Mouse (Mus musculus): ENCODE results near the gene Gm525. TPM values are rescaled to one million over a fixed set of nuclear protein-coding genes. Genes with fewer than 3 reads are reported as not detected.

Gene Gm525
- total RNA-seq (2023): not detected

DNA sequence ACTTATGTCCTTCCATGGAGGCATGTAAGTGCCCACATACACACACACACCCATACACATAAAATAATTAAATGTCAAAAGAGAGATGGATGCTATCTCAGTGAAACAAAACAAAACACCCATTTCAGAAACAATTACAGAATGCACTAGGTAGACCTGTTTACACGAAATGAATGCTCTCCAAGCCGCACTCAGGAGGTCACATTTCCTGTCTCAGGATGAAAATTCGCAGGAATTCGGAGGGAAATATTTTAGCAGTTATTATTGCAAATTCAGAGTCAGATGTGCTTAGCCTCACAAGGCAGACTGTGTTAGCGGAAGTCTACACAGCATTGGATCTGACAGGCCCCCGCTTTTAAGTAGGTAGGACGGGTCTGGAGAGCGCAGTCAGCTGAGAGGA lies at the start of gene Gm525:
TSS of gene Gm525 (plus strand) at position 301 of the 400 bp plus-strand sequence.

DNA sequence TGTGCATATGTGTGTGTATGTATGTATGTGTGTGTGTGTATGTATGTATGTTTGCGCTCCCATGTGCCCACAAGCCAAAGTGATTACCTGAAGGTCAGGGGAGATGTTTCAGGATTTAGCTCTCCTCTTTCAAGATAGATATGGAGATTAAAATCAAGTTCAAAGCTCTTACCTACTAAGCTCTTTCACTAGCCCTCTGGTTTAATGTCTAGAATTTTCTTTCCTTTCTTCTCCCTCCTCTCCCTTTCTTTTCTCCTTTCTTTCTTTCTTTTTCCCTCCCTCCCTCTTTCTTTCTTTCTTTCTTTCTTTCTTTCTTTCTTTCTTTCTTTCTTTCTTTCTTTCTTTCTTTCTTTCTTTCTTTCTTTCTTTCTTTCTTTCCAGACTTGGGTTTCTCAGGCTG lies 6.9 kb upstream of the Gm525 start, which contains the start of gene Dgke:
TSS of gene Dgke (minus strand) at position 101 of the 400 bp plus-strand sequence.

Other genes starting within 250 kb of the Gm525 start
- gene Akap1, start 209.3 kb upstream of the Gm525 start, total RNA-seq (2023): 1 to 10 TPM; 3.0 to 3.4 TPM
- 10 to 100 TPM; 37.1 to 41.7 TPM for gene Scpep1, start 118.4 kb upstream of the Gm525 start, total RNA-seq (2023)
- gene Elobl, start 106.9 kb upstream of the Gm525 start, total RNA-seq (2023): not detected
- gene Coil, start 103.6 kb upstream of the Gm525 start, total RNA-seq (2023): 1 to 10 TPM; 4.3 to 4.6 TPM
- 10 to 100 TPM; 48.1 to 59.4 TPM for gene Trim25, start 74.5 kb upstream of the Gm525 start, total RNA-seq (2023)
- 1 to 10 TPM in 1 of 2 experiments, under 1 TPM in 1; 0.92 to 1.1 TPM for gene Dgke, start 7.0 kb upstream of the Gm525 start, total RNA-seq (2023)
- gene Nog, start 228.5 kb downstream of the Gm525 start, total RNA-seq (2023): not detected